Mouse (Mus musculus) left cerebral cortex, adult 9 months (tissue): ENCODE measurements around the gene Pigc.

Experiments
- DNase-seq, 2 experiments: peaks; one replicate each; pipeline ENCODE4 v3.0.0; 2022; ENCODE audit warnings: low spot score in 2 of 2

The Pigc gene

DNA sequence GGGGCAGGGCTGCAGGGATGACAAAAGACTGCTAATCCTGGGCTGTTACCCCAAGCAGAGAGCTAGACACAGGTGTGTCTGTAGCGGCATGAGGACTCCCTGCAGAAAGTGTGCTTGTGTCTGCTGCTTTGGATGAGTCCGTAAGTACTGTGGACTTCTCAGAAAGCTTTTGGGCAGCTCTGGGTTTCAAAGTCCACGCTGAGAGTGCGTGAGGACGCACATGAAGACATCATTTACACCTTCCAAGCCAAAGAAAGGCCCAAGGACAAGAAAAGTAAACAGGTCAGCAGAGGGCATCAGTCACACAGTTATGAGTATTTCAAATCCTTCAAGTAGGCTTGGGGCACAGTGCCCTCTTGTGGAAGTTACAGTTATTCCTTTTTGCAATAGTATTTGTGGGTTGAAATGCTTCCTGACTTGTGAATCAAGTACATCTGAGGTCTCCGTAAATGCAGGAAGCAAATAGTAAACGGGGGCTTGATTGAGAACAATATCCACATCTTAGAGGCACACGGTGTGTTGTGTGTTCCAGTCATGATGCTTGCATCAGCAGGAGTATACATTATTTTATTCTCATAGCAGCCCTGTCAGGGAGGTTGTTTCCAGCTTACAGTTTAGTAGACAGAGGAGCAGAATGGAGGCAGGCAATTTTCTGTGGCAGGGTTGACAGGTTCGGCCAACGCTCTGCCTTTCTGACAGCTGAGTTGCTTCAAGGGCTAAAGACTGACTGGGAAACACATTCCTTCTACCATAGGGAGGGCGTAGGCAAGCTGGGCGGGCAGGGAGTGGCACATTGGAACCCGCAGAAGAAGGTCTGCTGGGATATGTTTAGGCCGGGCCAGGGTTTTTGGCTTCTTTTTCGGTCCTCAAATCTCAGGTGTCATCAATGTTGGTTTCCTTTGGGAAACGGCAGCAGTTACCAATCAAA lies 7.5 kb downstream of the Pigc start:
- peak in 1 of 2 experiments; percentile 85 for DNase-seq

GRCm38 (mm10) chr1:161977331-161977730 lies 8.3 kb downstream of the Pigc start:
- no peak for DNase-seq

DNA sequence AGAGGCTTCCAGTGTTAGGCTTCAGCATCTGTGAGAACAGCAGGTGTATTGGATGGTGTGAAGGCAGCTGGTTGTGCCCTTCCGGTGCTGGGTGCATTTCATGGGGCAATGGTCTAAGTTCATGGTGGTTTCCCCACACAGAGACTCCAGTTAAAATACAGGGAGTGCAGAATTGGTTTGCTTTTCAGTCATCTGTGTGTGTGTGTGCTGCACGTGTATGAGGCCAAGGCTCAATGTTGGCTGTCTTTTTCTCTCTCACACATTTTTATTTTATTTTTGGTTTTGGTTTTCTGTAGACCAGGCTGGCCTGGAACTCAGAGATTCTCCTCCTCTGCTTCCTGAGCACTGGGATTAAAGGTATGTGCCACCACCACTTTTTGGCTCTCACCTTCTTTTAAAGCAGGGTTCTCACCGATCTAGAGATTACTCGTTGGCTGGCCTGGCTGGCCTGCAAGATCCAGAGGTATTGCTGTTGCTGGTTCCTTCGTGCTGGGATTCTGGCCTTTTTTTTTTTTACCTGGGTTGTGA lies 9.3 kb downstream of the Pigc start:
- no peak for DNase-seq

DNA sequence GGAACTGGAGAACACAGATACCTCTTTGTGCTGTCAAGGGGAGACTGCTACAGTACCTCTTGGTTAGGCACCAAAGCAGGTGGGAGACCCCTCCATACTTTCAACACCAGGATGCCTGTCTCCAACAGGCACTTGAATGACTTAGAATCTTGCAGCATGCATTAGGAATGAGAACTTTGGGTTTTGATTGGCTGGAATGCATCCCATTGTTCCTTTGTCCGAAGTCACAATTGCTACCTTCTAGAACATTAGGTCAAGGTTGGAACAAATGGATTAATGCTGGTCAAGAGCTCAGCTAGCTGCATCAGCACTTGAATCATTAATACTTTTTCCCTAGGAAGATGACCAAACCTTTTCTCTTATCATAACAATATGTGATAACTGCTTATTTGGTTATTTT lies 10.6 kb downstream of the Pigc start, which contains the start of gene 4930558K02Rik:
TSS of gene 4930558K02Rik (minus strand) at position 101 of the 400 bp plus-strand sequence.
- no peak for DNase-seq

GRCm38 (mm10) chr1:161980046-161980445 lies 11.1 kb downstream of the Pigc start:
- DNase-seq = no peak

- no peak for DNase-seq
These were observed 11.8 kb downstream of the Pigc start for GRCm38 (mm10) chr1:161980626-161981298.

- no peak for DNase-seq
These were observed 14.5 kb downstream of the Pigc start for GRCm38 (mm10) chr1:161983451-161983850.

- DNase-seq = no peak
These were observed 15.1 kb downstream of the Pigc start for GRCm38 (mm10) chr1:161983979-161984566.

DNA sequence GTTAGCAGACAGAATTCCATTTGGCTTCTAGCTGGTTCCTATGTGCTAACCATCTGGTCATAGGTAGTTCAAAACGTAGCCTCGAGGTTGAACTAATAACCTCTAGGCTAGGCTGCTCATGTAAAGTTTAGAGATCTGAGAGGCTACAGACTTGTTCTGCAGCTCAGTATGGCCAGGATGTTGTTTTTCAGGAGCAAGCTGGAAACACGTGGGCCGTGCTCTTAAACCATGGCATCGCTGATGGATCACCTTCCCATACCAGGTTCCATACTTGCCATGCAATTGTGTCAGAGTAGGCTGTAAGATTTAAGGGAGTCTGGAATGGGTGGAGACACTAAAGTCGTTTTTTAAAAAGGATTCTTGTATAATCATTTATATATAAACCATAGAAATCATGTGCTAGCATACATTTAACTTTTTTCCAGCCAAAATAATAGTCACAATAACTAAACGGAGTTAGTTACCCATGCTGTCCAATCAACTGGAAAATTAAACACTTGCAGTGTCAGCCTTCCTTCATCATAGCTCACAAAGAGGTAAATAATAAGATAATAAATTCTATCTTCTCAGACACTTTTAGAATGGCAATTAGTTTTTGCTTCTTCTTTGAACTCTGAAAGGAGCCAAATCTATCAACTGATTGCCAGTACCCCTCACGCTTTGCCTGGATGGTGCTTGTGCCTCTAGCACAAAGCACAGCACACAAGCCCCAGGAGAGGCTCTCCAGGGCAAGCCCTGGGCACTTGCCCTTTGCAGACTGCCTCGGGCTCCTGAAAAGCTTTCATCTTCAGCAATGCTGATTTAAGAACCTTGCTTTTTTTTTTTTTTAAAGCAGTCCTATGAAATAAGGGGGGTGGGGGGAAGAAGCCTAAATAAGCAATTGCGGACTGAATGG lies 21.9 kb downstream of the Pigc start:
- DNase-seq = no peak

DNA sequence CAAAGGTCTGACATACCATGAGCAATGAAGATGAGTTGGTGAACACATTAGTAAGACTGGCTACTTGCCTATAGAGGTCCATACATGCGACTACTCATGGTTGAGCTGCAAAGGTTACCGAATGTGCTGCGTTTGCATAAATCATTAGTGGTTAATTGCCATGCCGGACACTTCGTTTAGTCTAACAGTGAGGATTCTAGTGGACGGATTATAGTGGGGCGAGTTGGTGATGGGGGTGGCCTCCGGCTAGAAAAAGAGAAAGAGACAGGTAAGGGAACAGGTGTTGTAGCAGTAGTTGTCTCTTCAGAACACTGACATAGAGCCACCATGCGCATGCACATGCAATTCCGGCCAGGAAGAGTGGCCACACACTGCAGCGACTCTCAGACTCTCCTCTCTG lies 22.9 kb downstream of the Pigc start:
- DNase-seq = no peak

DNA sequence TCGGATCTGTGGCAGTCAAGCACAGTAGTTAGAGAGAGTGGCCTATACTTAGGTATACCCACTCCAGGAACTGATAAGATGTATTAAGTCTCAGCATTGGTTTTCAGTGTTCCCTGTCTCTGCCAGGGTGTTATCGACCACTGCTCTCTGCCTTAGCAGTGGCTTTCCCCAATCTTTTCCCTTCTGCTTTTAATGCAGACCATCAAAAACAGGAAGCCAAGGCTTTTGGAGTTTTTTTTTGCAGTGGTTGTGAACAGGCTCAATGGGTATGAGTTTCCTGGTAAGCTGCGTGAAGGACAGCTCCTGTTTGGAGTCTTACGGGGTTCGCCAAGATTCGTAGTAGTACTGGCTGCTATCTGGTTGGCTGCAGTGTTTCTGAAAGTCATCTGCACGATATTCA lies 23.4 kb downstream of the Pigc start:
- no peak for DNase-seq

- no peak for DNase-seq
These were observed 29.8 kb downstream of the Pigc start for GRCm38 (mm10) chr1:161998781-161999180.

DNA sequence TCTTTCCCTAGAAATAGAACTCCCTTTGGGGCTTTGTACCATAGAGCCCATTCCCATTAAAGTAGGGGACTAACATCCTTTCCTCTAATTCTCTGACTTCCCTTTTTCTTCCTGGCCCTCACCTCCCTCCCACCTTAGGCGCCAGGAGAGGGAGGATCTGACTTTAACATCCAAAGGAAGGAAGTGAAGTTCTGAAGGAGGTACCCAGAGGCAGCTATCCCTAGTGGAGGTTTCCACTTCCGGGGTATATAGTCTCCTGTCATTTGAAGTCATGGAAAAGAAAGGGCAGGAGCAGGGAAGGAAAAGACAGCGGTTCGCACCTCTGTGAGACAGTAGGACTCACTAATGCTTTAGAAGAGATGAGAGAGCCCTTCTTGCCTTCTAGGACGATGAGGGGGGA lies 30.4 kb downstream of the Pigc start:
- DNase-seq = no peak

GRCm38 (mm10) chr1:161999882-162000371 lies 30.9 kb downstream of the Pigc start:
- peak; percentile 59 to 77 for DNase-seq

DNA sequence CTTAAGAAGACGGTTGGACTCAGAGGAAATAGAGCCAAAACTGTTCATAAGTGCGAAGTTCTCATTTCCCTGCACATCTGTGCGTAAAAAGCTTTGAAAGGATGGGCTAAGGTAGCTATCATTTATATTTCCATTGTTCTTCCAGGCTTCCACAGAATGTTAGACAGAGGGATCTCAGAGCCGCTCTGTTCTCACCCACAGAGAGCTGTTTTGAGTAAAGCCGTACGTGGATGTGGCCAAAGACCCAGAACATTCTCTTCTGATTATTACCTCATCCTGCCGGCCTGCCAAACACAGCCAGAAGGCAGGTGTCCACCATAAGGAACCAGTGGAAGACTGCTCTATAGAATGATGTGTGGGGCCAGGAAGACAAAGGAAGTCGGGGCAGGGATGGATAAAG lies 32.3 kb downstream of the Pigc start:
- DNase-seq = no peak

- no peak for DNase-seq
These were observed 34.9 kb downstream of the Pigc start for GRCm38 (mm10) chr1:162003729-162004517.

DNA sequence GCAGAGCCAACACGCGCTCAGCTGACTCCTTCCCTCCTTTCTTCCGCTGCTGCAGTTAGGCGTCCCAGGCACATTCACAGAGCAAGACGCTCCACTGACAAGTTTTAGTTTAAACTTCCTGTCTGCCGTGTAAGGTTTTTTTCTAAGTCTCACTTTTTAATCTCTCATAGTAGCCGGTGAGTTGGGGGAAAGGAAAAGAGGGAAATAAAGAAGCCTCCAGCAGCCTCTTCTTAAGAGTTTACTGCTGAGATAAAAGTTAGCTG lies 35.5 kb downstream of the Pigc start:
- DNase-seq = no peak

- DNase-seq = no peak
These were observed 36.1 kb downstream of the Pigc start for GRCm38 (mm10) chr1:162004821-162005770.

DNA sequence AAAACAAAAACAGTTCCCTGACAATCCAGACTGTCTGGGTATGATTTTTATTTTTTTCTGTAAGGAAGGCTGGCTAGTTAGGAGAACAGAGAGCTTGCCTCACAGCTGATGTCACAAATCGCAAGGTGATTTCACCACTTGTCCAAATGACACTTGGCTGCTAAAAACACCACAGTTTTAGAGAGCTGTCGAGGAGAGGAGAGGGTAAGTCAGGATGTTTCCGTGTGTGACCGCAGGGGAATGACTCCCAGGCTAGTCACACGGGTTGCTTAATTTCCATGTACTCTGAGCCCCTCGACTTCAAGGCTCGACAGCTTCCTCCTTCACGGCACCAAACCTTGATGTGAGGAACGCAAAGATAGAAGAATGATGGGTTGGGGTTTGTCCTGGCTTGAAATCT lies 37.1 kb downstream of the Pigc start:
- DNase-seq = no peak
